Mouse (Mus musculus): Measurements from ENCODE around the gene Xpr1. TPM values are rescaled to one million over a fixed set of nuclear protein-coding genes. Genes with fewer than 3 reads are reported as not detected.

Xpr1 gene
- total RNA-seq (2023), result 69.4 and 91.8 TPM in 2 replicates

GRCm38 (mm10) chr1:155416701-155417677, at the start of gene Xpr1:
TSS of gene Xpr1 (minus strand) at chr1:155417415.

GRCm38 (mm10) chr1:155243797-155244770, 173.1 kb downstream of the Xpr1 start, which contains the start of gene BC034090:
TSS of gene BC034090 (minus strand) at chr1:155244444.

Other genes starting within 250 kb of the Xpr1 start
- gene BC034090, start 173.0 kb downstream of the Xpr1 start, total RNA-seq (2023), result not detected in 2 replicates
- gene Acbd6, start 140.7 kb upstream of the Xpr1 start, total RNA-seq (2023), result 30.7 and 32.4 TPM in 2 replicates

Data from neutrophil, adult 65 days (primary cell).